Mouse (Mus musculus) thymus, adult 18-20 months (tissue): Measurements from ENCODE around the gene Fnbp1l.

Experiments used
- DNase-seq, 2 experiments: peaks; one replicate each; pipeline ENCODE4 v3.0.0; 2022; ENCODE audit warnings: mixed read lengths in 2 of 2

Fnbp1l gene

DNA sequence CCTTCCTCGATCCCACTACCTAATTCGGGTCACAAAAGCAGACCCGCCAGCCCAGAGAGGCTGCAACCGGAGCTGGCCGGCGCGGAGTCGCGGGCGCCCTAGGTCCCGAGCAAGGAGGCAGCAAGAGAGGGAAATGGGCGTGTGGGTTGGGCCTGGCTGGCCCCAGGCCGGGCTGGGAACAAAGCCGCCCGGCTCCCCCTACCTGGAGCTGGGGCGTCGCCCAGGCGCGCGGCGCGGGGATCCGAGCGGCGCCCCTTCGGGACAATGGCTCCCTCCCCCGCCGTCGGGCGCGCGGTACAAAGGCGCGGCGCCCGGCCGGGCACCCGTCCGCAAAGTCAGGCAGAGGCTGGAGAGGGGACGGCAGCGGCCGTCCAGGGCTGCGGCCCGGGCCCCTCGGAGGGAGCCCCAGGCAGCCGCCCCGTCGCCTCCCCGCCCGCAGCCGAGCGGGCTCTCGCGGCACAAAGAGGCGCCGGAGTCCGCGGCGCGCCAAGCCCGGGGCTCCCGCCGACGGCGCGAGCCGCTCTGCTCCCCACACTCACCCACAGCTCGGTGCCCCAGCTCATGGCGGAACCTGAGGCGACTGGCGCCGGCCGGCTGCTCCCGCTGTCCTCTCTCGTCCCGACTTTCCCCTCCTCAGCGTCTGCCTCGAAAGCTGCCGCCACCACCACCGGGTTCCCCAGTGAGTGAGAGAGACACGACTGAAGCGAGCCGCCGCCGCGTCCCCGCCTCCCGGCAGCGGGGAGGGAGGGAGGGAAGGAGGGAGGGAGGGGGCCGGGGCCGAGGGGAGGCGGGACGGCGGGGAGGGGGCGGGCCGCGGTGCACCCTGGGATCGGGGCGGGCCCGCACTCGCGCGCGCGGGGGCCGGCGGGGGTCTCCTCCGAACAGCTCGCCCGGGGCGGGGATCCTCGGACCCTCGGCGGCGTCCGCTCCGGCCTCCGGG is at the start of gene Fnbp1l:
Gene Fnbp1l (minus strand): TSS at position 725 of the 940 bp plus-strand sequence.
- DNase-seq: peak; percentile 36 to 46

DNA sequence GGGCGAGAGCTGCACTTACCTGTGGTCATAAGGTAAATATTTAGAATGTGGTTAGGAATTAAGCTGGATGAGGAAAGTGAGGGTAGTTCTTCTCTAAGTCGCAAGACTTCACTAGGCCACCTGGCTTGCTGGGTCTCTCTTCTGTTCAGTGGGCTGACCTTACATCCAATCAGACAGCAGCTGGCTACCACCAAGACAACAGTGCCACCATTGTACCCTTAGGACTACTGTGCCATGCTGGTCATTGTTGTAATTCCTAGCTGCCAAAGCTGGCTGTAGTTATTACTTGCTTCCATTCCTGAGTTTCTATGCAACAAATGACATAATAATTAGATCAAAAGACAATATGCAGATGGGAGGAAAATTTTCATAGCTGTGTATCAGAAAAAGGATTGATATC is 41.3 kb upstream of the Fnbp1l start:
- no peak for DNase-seq

DNA sequence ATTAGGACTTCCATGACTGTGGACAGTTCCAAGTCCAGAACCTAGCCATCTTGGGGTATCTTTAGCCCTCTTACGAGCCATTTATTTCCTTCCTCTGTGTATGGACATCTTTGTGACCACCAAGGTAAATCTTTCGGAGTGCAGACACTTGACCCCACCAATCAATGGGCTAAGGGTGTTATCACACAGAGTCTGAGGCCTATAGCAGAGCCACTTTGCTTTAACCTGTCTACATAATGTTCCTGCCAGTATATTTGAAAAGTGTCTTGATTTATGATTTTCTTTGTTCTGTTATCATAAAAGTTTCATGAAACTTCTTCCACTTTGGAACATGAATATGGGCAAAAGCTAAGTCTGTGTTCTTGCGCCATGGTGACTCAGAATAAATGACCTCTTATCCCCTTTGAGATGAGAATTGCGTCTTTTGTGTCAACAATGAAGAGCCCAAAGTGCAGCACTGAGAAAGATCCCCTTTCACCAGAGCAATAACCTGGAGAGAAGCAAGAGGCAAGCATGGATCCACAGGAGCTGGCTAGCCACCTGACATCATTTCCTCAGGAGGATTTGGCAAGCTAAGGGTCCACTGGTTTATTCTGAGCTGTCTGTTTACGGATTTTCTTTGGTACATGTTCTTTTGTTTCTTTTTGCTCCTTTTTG is 39.9 kb upstream of the Fnbp1l start:
- no peak for DNase-seq

DNA sequence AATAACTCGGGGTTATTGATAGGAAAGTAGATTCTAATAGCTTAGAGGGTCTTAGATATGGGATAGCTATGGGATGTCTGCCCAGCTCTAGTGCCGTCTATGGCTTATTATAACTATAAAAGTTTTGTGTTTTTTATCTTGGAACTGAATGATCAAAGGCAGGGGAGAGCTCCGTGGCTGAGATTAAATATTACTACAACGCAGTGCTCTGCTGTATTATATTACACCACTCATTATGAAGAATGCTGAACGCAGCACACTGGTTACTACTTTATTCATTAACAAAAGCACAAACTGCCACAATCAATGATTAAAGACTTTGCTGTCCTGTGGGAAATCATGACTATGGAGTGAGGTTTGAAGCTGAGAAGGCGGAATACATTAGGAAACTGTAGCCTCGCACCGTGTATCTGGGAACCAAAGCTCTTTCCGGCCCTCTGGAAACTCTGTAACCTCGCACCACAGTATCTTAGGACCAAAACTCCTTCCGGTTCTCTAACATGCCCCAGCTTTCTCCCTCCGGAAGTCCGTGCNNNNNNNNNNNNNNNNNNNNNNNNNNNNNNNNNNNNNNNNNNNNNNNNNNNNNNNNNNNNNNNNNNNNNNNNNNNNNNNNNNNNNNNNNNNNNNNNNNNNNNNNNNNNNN is 27.8 kb upstream of the Fnbp1l start:
- no peak for DNase-seq

DNA sequence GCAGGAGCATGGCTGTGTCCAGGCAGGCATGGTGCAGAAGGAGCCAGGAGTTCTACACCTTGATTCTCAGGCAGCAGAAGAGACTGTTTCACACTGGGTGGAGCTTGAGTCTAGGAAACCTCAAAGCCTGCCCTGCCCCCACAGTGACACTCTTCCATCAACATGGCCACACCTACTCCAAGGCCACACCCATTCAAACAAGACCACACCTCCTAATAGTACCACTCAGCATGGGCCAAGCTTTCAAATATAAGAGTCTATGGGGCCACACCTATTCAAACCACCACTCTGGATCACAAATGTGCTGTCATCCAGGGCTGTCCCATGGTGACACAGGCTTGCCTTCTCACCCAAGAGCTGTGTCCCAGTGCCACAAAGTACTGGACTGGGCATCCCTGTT is 20.8 kb upstream of the Fnbp1l start:
- no peak for DNase-seq

DNA sequence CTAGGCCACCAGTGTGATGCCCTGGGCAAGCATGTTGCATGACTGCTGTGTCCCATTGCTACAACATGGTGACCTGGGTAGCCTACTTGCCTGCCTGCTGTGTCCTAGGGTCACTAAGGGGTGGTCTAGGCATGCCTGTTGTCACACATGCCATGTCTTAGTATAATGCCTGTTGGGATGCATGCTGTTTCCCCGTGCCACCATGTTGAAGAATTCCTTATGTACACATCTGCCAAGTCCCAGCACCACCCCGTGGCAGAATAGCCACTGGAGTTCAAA is 19.6 kb upstream of the Fnbp1l start:
- DNase-seq: no peak

DNA sequence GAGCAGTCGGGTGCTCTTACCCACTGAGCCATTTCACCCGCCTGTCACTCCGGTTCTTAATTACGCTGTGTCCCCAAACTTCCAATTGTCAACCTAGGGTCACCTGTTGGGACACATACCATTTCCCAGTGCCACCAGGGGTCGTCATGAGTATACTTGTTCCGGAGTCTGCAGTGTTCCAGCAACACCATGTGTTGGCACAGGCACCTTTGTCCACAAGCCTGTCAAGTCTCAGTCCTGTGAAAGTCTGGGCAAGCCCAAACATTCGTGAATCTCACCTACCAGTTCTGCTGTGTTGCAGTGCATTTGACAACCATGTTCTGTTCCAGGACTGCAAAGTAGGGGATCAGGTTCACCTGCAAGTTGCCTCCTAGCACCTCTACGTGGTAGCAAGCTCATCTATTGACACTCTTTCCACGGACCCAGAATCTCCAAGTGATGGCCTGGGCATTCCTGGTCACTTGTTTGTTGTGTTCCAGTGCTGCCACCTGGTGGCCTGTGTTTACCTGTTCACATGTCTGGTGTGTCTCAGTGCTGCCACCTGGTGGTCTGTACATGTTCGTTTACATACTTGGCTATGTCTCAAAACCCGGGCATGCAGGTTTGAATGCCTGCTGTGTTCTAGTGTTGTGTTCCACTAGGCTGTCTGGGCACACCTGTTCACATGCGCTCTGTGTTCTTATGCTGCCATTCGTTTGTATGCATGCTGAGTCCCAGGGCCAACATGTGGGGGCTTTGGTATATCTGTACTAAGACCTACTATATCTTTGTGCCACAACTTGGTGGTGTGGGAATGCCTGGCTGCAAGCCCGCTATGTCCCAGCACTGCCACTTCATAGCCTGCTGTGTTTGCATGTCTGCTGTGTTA is 19.0 kb upstream of the Fnbp1l start:
- DNase-seq: peak; percentile 66 to 75

DNA sequence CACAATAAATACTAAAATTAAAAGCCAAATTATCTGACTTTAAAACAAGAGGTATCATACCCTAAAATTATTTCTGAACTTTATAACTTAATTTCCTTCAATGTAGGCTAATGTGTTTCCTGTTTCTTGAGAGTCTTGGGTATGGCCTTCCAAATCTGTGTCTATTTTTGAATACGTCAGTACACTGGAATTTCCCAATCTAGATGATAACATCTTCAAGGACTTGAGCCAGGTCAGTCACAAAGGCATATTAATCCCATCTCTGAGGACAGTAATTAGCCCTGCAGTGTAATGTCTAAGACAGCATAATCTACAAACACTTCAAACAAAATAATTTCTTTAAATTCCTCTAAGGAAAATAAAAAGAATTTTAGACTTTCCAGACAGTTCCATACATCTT is 17.8 kb upstream of the Fnbp1l start:
- DNase-seq: no peak

DNA sequence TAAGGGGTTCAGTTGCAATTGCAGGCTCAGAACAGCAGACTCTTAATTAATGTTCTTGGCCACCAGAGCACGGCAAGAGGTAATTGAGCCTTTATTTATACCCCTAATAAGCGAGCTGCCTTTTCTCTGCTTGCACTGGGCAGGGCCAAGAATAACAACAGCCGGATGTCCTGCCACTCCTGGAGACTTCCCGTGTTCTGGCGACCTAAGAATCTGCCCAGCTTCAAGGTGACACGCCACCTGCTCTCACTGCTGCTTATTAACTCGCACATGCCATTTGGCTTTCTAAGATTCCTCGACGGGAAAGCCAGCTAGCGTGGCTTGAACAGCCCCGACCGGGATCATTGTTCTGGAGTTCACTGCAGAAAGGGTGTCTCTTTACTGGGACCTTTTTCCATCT is 15.7 kb upstream of the Fnbp1l start:
- DNase-seq: no peak

DNA sequence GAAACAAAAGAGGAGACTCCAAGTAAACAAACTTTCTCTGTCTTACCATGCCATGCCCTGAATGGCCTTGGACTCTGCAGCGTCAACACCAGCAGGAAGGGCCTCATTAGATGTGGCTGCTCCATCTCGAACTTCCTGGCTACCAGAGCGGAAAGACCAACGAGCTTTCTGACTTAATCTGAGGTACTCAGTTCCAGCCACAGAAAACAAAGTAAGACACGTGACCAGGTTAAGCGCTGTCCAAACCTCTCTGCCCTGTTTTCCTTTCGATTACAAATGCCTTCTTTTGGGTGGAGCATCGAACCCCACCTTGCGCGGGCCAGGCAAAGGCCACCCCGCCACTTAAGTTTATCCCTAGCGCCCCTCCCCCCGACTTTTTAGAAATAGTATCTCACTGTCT is 10.1 kb upstream of the Fnbp1l start:
- no peak for DNase-seq

DNA sequence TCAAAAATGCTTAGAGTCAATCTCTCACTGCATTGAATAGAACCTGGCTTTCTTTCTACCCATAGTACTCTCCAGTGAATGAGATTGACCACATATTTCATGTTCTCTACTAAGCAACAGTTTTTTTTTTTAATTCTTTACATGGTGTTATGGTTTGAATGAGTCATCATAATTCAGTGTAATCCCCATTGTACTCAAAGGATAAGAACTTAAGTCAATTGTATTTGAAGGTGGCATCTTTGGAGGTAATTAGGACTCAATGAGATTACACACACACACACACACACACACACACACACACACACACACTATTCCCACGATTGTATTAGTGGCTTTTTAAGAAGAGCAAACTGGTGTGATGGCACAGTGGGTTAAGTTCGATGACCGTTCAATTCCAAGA is 9.4 kb upstream of the Fnbp1l start:
- no peak for DNase-seq

DNA sequence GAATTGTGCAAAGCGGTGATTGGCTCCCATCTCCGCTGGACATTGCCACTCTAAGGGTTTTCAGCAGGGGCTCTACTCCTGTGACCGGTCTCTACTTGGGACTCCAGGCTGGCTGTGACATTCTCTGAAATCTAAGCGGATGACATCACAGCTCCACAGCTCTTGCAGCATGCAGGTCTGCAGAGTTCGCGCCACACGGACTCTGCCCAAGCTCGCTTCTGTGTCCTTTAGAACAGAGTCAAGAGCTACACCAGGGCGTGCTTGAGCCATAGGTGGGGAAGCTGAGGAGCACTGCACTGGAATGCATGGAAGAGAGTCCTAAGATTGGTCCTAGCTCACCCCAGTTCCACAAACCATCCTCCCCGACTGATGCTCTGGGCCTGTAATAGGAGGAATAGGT is 9.0 kb upstream of the Fnbp1l start:
- no peak for DNase-seq

DNA sequence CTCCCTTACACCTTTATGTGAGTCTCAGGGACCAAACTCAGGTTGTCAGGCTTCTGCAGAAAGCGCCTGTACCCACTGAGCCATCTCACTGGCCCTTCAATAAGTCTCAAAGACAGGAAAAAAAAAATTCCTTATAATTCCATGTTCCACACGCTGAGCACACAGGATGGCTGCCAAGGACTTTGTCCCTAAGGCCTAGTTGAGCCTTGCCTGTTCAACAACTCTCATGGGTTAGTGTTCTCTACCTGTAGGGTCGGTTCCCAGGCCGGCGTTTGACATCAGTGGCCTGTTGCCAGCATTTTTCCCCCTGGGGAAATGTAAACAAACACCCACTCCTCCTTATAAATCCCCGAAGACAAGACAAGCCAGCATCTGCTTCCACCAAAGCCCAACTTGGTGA is 8.3 kb upstream of the Fnbp1l start:
- DNase-seq: no peak

DNA sequence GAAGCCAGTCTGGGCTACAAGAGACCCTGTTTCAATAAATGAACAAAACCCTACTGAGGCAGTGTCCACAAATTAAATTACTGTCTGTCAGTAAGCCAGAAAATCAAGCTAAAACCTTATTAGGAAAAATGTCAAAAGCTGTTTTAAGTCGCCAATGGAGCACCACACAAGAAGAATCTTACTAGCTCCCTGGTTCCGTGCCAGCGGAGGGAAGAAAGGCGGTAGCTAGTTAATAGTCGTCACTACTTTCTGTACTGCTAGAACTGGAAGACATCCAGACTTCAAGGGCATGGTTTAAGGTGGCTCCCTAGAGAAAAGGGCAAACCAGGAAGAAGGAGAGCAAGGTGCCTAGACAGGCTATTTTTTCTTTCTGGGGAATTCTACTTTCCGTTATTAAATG is 5.1 kb upstream of the Fnbp1l start:
- no peak for DNase-seq

DNA sequence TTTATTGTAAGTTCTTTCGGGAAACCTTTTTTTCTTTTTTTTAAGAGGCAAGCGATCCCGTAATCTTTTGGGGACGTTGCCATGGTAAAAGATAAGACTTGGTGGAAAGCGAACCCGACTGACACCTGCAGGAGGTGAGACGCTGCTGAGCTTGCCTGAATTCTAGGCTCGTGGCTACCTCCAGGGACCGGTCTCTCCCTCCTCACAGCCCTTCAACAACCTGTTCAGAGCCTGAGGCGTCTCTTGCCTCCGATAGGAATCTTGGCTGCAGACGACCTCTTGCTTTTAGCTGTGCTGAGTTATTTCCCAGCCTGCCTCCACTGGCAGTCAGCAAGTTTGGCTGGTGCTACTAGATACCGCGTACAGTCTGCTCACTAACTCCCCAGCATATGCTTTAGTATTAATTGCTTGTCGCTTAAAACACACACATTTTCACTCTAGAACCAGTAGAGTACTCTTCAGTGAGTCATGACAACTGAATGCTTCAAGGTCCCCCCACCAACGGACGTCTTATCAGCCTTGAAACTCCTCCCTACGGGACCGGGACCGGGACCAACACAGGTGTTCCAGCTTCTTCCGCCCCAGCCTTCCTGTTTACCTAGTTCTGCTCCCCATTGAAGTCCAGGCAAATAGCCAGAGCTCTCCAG is 893 bp upstream of the Fnbp1l start:
- peak in 1 of 2 experiments; percentile 8 for DNase-seq

DNA sequence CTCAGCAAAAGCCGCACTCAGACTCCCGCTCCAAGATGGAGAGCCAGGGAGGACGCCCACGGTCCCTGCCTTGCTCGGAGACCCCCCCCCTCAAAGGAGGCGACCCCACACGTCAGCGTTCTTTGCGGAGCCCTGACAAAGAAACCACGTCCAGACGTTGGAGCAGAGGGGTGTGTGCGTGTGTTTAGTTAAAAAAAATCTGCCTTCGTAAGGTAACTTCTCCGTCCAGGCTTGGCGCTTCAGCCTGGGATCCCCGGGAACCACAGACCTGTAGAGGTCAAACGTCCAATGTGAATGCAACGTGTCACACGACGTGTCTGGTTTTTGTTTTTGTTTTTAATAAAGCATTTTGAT is 393 bp upstream of the Fnbp1l start:
- DNase-seq: peak; percentile 11 to 18

DNA sequence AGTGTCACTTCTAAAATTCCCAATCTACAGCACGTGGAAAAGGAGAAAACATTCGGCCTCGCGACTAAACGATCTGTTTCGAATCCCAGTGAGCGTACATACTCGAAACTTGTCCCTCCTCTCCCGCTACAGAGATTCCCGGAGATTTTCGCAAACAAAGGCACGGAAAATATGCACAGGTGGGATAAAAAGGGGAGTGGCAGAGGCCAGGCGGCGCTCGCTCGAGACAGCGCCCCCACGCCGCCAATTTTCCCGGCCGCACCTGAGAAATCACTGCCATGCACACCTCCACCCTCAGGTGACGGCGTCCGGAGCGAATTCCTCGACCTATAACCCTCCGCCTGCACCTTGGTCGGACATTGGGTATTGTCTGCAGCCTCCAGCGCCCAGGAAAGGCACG is 1.1 kb downstream of the Fnbp1l start:
- no peak for DNase-seq

DNA sequence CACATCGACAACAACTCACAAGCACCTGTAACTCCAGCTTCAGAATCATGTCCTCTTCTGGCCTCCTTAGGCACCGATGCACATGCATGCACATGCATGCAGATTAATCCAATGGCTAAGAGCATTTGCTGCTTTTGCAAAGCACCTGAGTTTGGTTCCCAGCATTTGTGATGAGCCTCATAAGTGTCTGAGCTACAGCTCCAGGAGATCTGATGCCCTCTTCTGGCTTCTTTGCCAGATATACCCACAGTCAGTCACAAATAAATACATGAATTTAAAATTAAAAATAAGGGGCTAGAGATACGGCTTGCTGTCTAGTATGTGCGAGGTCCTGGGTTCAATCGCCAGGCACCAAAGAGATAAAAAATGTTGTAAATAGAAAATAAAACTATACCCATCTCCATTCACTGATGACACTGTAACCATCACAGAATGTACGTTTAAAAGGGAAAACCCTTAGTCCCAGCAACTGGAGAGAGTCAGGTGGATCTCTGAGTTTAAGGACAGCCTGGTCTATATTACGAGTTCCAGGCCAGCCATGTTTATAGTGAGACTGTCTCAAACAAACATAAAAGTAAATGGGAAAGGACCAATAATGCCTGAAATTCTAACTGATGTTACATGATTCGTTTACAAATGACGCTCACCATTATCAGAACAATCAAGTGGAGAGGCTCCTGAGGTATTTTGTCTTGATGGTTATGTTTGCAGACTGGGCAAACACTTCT is 1.7 kb downstream of the Fnbp1l start:
- no peak for DNase-seq

DNA sequence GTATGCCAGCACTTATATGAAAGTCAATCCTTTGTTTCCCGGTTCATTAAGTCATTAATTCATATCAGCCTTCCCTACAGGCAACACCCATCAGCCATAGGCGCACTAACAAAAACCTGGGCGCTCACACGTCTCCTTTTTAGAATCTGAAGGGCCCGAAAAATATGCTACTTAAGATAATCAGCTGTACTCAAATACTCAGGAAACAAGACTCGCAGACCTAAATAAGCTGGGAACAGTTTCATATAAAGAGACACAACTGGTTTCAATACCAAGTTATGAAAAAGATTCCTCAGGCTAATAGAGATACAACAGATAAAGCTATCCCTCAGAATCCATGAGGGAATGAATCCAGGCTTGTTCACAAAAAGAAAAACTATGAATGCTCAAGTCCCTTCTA is 7.0 kb downstream of the Fnbp1l start:
- no peak for DNase-seq

DNA sequence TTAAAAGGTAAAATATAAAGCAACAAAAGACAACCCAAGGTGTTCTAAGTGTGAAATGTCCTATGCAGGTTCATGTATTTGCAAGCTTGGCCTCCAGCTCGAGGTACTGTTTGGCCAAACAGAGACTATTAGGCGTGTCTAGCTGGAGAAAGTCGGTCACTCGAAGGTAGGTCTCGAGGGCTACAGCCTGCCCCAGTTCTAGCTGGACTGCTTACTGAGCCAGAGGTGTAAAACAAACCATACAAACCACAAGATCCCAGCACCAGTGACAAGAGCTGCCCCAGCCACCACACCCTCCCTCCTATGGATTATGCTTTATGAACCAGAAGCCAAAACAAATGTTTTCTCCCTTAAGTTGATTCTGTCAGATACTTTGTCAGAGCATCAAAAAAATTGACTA is 7.8 kb downstream of the Fnbp1l start:
- DNase-seq: no peak

DNA sequence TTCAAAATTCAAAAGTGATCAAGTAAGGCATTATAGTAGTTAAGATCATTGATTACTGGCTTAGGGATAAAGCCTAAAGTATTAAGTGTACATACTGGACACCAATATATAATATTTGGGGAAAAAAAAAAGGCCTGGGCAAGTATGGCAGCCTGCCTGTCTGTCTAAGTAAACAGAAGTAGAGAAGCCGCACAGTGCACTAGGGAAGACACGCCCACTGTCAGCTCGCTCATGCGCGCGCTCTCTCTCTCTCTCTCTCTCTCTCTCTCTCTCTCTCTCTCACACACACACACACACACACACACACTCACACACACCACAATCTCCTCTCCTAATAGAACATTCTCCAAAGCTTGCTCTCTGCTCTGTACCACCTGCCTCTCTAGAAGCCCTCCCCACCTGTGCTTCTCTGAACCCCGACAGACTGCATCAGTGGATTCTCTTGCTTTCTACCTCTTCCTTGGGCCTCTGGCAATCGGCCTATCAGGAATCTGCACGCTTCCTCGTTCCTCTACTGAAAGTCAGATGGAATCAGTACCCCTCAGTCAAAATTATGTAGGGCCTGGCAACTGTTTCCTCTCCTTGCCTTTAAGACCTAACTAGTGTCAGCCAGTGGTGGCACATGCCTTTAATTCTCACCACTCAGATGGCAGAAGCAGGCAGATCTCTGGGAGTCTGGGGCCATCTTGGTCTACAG is 13.3 kb downstream of the Fnbp1l start:
- DNase-seq: no peak
